Mouse (Mus musculus): ENCODE data around the gene Lrrc28. TPM values are rescaled to one million over a fixed set of nuclear protein-coding genes. Genes with fewer than 3 reads are reported as not detected.

Lrrc28 gene
- polyA plus RNA-seq, 1 experiment from 2014 or later: 13.4 TPM

- H3K27ac ChIP-seq (ENCODE audit: low read length): no peak overlapping the region
- H3K36me3 ChIP-seq (ENCODE audit: insufficient read depth, low read length): 0 out of 2 replicates have a peak, but pooled peaks cover 3% of the 10 kb centered on the region
- no peak overlapping the region for H3K4me2 ChIP-seq (replicated peaks; ENCODE audit: low read depth, low read length)
- DNase-seq (ENCODE audit: low spot score) (peak; percentile 54), ATAC-seq (no peak)
- H3K27me3 ChIP-seq (replicated peaks; ENCODE audit: insufficient read depth, low read length): no peaks in the 10 kb centered on the region
- WGBS: 70% methylated on average over 3 of the region's 3 CpGs
- no peak overlapping the region for H3K9ac ChIP-seq (replicated peaks; ENCODE audit: low read depth)
- TF ChIP-seq CTCF (IDR thresholded peaks at IDR 0.05) (peak; percentile 56), EP300 (IDR thresholded peaks at IDR 0.05) (no peak)
- H3K4me3 ChIP-seq (ENCODE audit: low read depth, low read length): no peak overlapping the region
- H3K9me3 ChIP-seq (ENCODE audit: low read length): no peaks in the 10 kb centered on the region
- H3K4me1 ChIP-seq (ENCODE audit: insufficient read depth, low read depth, low read length): peaks cover 7% of the 10 kb centered on the region
Measured at GRCm38 (mm10) chr7:67686545-67686944, 41.5 kb upstream of the Lrrc28 start.

- Histone ChIP-seq H3K4me1 (ENCODE audit: insufficient read depth, low read depth, low read length) (no peaks in the 10 kb centered on the region), H3K4me3 (ENCODE audit: low read depth, low read length) (no peak overlapping the region), H3K4me2 (replicated peaks; ENCODE audit: low read depth, low read length) (no peak overlapping the region), H3K36me3 (ENCODE audit: insufficient read depth, low read length) (0 out of 2 replicates have a peak, but pooled peaks cover 3% of the 10 kb centered on the region), H3K27ac (ENCODE audit: low read length) (no peak overlapping the region), H3K9ac (replicated peaks; ENCODE audit: low read depth) (no peak overlapping the region), H3K9me3 (ENCODE audit: low read length) (no peaks in the 10 kb centered on the region), H3K27me3 (replicated peaks; ENCODE audit: insufficient read depth, low read length) (no peaks in the 10 kb centered on the region)
- DNase-seq (ENCODE audit: low spot score) (no peak), ATAC-seq (no peak)
- WGBS: 83% methylated on average over 16 of the region's 16 CpGs
- no peak for TF ChIP-seq EP300 (IDR thresholded peaks at IDR 0.05)
Measured at GRCm38 (mm10) chr7:67683006-67683405, 37.9 kb upstream of the Lrrc28 start.

- Histone ChIP-seq H3K4me2 (replicated peaks; ENCODE audit: low read depth, low read length) (no peak overlapping the region), H3K9ac (replicated peaks; ENCODE audit: low read depth) (no peak overlapping the region), H3K4me3 (ENCODE audit: low read depth, low read length) (no peak overlapping the region), H3K36me3 (ENCODE audit: insufficient read depth, low read length) (0 out of 2 replicates have a peak, but pooled peaks cover 3% of the 10 kb centered on the region), H3K27ac (ENCODE audit: low read length) (no peak overlapping the region), H3K27me3 (replicated peaks; ENCODE audit: insufficient read depth, low read length) (no peaks in the 10 kb centered on the region), H3K9me3 (ENCODE audit: low read length) (no peaks in the 10 kb centered on the region), H3K4me1 (ENCODE audit: insufficient read depth, low read depth, low read length) (no peaks in the 10 kb centered on the region)
- ATAC-seq (no peak), DNase-seq (ENCODE audit: low spot score) (no peak)
- WGBS: 57% methylated on average over 9 of the region's 9 CpGs
- TF ChIP-seq CTCF (IDR thresholded peaks at IDR 0.05) (no peak), EP300 (IDR thresholded peaks at IDR 0.05) (no peak)
Measured at GRCm38 (mm10) chr7:67681078-67681477, 36.0 kb upstream of the Lrrc28 start.

GRCm38 (mm10) chr7:67678878-67679499, 33.9 kb upstream of the Lrrc28 start:
- 77% methylated on average over 16 of the region's 16 CpGs for WGBS
- Histone ChIP-seq H3K4me3 (ENCODE audit: low read depth, low read length) (no peak overlapping the region), H3K9me3 (ENCODE audit: low read length) (no peaks in the 10 kb centered on the region), H3K27ac (ENCODE audit: low read length) (no peak overlapping the region), H3K4me1 (ENCODE audit: insufficient read depth, low read depth, low read length) (0 out of 2 replicates have a peak, but pooled peaks cover 4% of the 10 kb centered on the region), H3K36me3 (ENCODE audit: insufficient read depth, low read length) (0 out of 2 replicates have a peak, but pooled peaks cover 3% of the 10 kb centered on the region), H3K27me3 (replicated peaks; ENCODE audit: insufficient read depth, low read length) (no peaks in the 10 kb centered on the region), H3K4me2 (replicated peaks; ENCODE audit: low read depth, low read length) (no peak overlapping the region), H3K9ac (replicated peaks; ENCODE audit: low read depth) (no peak overlapping the region)
- DNase-seq (ENCODE audit: low spot score): no peak
- TF ChIP-seq EP300 (IDR thresholded peaks at IDR 0.05): no peak
- no peak for TF ChIP-seq CTCF (IDR thresholded peaks at IDR 0.05)
- ATAC-seq: no peak

GRCm38 (mm10) chr7:67673656-67674055, 28.6 kb upstream of the Lrrc28 start:
- H3K9ac ChIP-seq (replicated peaks; ENCODE audit: low read depth): no peak overlapping the region
- 69% methylated on average over 5 of the region's 5 CpGs for WGBS
- H3K4me2 ChIP-seq (replicated peaks; ENCODE audit: low read depth, low read length): no peak overlapping the region
- H3K4me1 ChIP-seq (ENCODE audit: insufficient read depth, low read depth, low read length): peaks cover 4% of the 10 kb centered on the region; the same call in 1 of the 2 replicates
- H3K9me3 ChIP-seq (ENCODE audit: low read length): no peaks in the 10 kb centered on the region
- H3K36me3 ChIP-seq (ENCODE audit: insufficient read depth, low read length): 0 out of 2 replicates have a peak, but pooled peaks cover 4% of the 10 kb centered on the region
- DNase-seq (ENCODE audit: low spot score) (no peak), ATAC-seq (no peak)
- H3K27me3 ChIP-seq (replicated peaks; ENCODE audit: insufficient read depth, low read length): no peaks in the 10 kb centered on the region
- TF ChIP-seq EP300 (IDR thresholded peaks at IDR 0.05) (no peak), CTCF (IDR thresholded peaks at IDR 0.05) (no peak)
- H3K4me3 ChIP-seq (ENCODE audit: low read depth, low read length): no peak overlapping the region
- H3K27ac ChIP-seq (ENCODE audit: low read length): no peak overlapping the region

GRCm38 (mm10) chr7:67672650-67673049, 27.6 kb upstream of the Lrrc28 start:
- 0 out of 2 replicates have a peak, but pooled peaks cover 4% of the 10 kb centered on the region for H3K36me3 ChIP-seq (ENCODE audit: insufficient read depth, low read length)
- no peak overlapping the region for H3K4me3 ChIP-seq (ENCODE audit: low read depth, low read length)
- DNase-seq (ENCODE audit: low spot score) (peak; percentile 94), ATAC-seq (peak; percentile 84)
- no peak overlapping the region for H3K9ac ChIP-seq (replicated peaks; ENCODE audit: low read depth)
- peaks cover 4% of the 10 kb centered on the region; the same call in 1 of the 2 replicates for H3K4me1 ChIP-seq (ENCODE audit: insufficient read depth, low read depth, low read length)
- H3K9me3 ChIP-seq (ENCODE audit: low read length): no peaks in the 10 kb centered on the region
- peak; percentile 99 for TF ChIP-seq CTCF (IDR thresholded peaks at IDR 0.05)
- no peak for TF ChIP-seq EP300 (IDR thresholded peaks at IDR 0.05)
- no peaks in the 10 kb centered on the region for H3K27me3 ChIP-seq (replicated peaks; ENCODE audit: insufficient read depth, low read length)
- H3K4me2 ChIP-seq (replicated peaks; ENCODE audit: low read depth, low read length): no peak overlapping the region
- WGBS: 6% methylated on average over 10 of the region's 10 CpGs
- H3K27ac ChIP-seq (ENCODE audit: low read length): no peak overlapping the region
